Mouse (Mus musculus) fibroblast of lung, adult 2 months (primary cell): ENCODE measurements at regions not wholly inside any gene's neighbourhood (a gene's known extent, or its start where the extent isn't known, plus 50 kb on each side); places are given as distances from the start of the nearest gene placed in this dataset.

Experiments
- DNase-seq: peaks from one replicate; pipeline ENCODE4 v3.0.0-alpha.2; 2011; ENCODE audit warnings: low read depth

GRCm38 (mm10) chr11:45058658-45059057 lies 441.5 kb downstream of the Ebf1 start:
- DNase-seq, result no peak

GRCm38 (mm10) chr11:45066592-45066991 lies 449.5 kb downstream of the Ebf1 start:
- DNase-seq, result no peak

DNA sequence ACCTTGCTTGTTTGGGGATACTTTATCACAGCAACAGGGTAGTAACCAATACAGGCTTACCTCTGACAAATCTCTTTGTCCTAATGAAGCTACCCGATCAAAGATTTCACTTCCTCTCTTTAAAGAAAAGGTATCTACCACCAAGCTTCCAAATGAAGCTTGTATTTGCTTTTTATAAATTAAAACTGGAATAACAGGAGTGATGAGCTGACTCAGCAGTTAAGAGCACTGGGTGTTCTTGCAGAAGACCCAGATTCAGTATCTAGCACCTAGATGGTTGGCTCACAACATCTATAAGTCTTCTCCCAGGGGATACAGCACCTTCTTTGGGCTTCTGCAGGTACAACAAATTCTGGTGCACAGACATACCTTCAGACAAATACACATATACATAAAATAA lies 453.2 kb downstream of the Ebf1 start:
- no peak for DNase-seq

DNA sequence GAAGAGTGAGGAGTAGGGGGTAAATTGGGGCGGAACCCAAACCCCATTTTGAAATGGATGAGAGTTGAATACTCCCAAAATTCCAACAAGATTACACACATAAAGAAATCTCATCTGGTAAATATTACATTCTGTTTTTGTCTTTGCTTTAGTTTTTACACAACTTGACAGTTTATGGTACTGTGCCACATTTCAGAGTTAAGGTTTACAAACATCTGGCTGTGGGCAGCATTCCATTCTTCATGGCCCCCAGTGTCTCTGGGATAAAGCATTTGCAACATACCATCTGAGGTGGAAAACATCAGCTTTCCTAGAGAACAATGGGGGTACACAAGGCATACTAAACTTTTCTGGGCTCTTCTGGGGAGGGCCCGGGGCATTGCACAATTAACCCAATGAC lies 454.1 kb downstream of the Ebf1 start:
- DNase-seq, result peak; percentile 48

DNA sequence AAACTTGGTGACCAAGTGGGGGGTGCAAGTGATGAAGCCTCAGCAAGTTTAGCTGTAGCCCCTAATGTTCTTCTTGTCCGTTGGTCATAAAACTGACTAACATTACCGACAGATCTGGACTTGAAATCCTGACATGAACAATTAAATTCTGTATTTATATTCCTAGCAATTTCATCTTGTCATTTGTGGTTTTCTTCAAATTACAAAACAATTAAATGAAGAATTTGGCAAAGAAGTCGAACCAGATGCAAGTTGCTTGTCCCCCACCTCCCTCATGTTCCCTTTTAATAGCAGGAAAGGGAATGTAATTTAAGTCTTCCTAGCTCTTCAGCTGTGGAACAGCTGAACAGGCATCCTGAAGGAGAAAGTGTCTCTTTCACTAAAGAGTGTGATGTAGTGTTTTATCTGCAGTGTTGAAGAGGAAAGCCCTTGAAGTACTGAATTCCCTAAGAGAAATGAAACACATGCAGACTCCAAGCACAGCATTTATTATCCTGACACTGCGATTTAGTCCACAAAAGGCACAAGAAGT lies 467.5 kb downstream of the Ebf1 start:
- no peak for DNase-seq

DNA sequence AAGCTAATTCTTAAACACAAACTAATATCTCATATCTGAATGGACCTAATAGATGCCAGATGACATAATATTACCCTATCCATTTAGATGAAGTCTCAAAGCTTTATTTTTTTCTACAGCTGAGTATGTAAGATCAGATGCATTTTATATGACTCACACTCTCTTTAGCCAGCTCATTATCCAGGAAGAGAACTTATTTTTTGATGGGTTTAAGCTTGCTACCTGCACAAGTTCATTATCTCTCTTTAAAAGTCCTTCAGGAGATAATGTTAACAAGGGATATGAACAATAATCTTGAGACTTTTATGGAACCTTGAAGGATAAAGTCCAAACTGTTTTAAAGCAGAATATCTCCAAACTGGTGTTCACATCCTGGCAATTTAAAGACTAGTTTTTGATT lies 468.0 kb downstream of the Ebf1 start:
- no peak for DNase-seq

DNA sequence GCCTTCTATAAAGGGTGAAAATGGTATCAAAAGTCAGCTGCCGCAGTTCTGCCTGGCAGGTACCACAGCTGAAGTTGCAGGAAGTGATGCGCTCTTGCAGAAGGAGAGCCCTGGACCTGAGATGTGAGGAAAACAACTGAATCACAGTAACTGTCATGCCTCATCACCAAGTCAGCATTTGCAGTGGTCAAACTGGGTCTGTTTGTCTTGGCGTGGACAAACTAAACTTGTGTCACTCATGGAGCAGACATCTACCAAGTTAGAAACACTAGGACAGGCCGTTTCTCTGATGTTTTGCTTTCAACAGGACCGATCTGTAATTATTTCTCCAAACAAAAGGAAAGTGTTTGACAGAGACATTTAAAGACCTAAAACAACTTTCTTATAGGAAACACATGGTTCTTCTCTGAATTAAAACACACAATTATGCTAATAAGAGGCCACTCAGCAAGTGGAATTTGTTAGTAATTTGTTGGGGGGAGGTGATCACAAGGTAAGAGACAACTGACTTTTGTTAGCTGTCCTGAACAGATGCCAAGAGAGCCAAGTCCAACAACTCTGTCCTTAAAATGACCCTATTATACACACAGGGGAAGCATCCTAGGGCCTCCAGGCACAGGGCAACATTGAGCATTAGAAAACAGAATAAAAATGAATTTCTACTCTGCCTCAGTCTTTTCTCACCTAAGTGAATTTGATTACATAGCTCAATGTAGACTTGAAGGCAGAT lies 470.2 kb downstream of the Ebf1 start:
- no peak for DNase-seq

GRCm38 (mm10) chr11:45088286-45088685 lies 471.2 kb downstream of the Ebf1 start:
- no peak for DNase-seq

GRCm38 (mm10) chr11:45089561-45089960 lies 472.4 kb downstream of the Ebf1 start:
- no peak for DNase-seq

- peak; percentile 84 for DNase-seq
Measured at GRCm38 (mm10) chr11:45103498-45104336, 486.6 kb downstream of the Ebf1 start.

DNA sequence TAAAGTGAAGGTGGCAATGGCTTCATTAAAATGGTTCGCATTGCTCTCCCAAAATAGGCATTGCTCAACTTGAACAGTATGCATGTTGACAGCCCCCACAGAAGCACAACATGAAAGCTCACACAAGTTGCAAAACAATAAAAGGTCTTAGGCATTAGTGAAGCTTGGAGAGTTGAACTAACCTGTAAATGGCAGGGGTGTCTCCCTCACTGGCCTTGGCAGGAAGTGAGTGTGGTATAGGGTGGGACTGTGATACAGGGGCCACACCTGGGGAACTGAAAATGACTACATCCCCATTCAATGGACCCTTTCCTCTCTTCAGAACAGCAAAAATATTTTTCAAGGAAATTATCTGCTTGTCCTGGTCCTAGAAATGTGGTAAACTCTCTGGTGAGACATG lies 499.6 kb downstream of the Ebf1 start:
- no peak for DNase-seq

- DNase-seq, result no peak
Measured at GRCm38 (mm10) chr11:45123276-45123675, 506.2 kb downstream of the Ebf1 start.

- DNase-seq, result no peak
Measured at GRCm38 (mm10) chr11:45136781-45137180, 519.7 kb downstream of the Ebf1 start.

DNA sequence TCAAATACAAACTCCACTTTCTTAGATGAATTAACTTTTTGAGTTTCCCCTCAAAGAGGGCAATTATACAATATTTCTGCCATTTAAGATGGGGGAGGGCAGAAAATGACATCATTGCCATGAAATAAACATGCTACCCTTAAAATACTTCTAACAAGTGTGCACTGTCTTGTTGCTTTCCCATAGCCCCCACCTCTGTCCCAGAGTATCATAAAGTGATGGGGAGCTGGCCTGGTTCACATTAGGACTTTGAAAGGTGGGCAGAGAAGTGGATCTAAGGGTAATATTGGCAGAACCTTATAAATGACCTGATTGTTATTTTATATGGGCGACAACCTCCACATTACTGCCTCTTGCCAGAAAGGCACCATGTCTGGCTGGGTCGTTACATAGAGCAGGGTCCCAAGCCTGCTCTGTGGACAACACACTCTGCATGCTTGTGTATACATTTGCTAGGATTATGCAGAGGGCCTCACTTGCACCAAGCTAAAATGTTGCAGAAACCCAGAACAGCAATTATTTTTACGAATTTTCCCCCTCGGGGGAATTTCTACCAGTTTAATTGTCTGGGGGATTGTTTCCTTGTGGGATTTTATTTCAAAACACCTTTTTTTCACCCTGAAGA lies 521.3 kb downstream of the Ebf1 start:
- no peak for DNase-seq

DNA sequence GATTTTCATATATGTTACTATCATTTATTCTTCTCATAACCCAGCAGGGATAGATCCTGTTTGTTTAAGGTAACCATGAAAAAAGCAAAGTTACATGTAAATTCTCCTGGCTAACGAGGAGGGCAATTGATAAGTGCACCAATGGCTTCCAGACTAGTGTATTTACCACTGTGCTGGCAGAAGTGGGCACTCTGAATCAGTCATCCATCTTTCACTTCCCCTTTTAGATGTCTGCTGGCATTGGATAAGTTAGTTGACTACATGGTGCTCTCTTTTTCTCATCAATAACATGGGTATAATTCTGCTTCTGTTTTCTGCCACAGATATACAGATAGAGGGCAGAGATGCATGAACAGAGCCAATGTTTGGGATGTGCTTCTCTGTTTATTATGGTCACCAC lies 523.4 kb downstream of the Ebf1 start:
- DNase-seq, result no peak

GRCm38 (mm10) chr11:45154070-45154469 lies 537.0 kb downstream of the Ebf1 start:
- DNase-seq, result no peak

- DNase-seq, result no peak
Measured at GRCm38 (mm10) chr11:45154497-45154896, 537.4 kb downstream of the Ebf1 start.

DNA sequence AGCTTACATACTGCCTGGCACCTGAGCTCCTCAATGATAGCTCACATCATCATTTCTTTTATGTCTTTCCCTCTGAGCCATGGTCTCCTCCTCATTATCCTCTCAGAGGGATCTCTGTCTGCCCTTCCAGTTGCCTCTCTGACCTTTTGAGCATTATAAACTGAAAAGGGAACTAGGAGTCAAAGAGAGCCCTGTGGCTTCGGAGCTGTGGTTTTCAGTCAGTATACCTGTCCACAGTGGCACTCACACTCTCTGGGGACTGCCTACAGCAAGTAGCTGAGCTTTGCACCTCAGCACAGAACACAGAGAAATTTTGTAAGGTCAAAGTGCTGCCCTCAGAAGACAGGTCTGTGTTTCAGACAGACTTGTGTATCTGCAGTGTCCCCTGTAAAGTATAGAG lies 538.7 kb downstream of the Ebf1 start:
- no peak for DNase-seq

DNA sequence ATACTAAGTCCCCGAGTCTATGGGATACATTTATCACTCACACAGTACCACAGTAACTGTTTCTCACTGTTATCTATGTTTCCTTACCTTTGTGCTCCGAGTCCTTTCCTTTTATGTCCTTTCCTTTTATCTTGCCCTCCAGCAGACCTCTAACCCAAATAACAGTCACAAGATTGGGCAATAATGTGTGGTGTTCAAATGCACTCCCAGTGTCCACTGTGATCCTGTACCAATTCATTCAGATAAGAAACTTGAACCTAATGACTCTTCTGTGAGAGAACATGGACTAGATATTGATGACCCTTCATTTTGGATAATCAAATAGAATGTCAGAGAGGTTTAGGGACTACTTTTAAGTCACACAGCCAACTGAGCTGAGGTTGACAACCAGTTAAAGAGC lies 541.2 kb downstream of the Ebf1 start:
- DNase-seq, result no peak

DNA sequence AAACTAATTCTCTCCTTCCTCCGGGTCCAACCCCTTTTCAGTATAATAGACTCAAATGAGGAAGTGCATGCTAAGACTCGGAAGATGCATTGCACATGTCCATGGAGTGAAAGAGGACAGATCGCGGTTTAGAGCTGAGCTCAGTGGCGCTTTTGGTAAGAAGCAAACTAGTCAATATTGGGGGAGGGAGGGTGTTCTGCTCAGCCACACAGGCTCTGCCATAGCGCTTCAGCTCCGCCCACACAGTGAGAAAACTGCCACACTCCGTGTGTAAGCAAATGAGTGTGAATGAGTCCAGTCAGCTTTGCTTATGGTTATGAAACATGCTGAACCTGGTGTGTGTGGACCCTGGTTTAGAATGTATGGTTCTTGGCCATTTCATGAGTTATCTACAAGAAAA lies 543.8 kb downstream of the Ebf1 start:
- no peak for DNase-seq

DNA sequence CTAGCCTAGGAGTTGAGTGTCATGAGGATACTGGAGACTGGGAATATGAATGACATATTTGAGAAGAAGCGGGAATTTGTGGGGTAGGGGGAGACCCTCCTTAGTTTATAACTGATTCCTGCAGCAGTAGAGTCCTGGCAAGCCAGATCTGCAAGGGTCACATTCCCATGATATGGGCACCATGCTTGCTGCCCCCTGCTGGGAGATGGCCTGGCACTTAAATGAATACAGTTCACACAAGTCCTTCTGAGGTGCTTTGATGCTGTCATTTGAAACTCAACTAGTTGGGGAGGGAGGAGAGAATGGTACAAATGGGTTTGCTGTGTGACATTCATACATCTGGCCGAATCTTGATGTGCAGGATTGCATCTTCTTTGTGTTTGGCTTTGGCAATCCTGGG lies 556.4 kb downstream of the Ebf1 start:
- no peak for DNase-seq

DNA sequence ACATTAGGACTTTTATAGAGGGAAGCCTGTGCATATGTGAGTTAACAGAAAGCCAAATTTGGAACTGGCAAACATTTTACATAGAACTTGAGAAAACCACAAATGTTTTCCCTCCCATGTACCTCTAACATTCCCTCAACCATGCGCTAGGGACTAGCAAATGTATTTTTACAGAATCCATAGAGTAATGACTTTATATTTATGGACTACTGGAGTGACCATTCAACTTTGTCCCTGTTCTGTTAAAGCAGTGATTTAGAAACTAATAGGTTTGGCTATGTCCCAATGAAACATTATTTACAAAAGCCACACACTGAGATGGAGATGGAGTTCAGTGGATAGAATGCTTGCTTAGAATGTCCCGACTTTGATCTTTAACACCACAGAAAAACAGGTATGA lies 557.0 kb downstream of the Ebf1 start:
- no peak for DNase-seq
